Mouse (Mus musculus) brain, adult 2 months (tissue): ENCODE measurements around the gene Elovl7.

ENCODE experiments used
- DNase-seq: peaks from one replicate; pipeline ENCODE4 v3.0.0; 2011; ENCODE audit warnings: low read depth, low spot score

The Elovl7 gene

DNA sequence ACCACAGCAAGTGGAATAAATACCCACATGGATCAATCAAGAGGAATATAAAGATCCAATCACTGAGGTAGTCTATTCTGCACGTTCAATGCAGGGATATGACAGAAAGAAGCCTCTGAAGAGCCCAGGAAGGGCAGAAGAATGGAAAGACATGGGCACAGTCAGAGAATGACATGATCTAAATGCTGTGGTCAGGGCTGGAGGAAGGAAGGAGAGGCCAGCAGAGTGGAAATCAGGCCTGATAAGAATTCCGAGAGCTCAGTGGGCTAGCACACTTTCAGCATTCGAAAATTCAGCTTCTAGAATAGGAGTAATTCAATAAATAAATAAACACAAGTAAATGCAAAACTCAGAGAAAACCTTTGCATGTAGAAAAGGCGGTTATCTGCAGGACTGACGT lies 27.5 kb downstream of the Elovl7 start:
- DNase-seq, result no peak

DNA sequence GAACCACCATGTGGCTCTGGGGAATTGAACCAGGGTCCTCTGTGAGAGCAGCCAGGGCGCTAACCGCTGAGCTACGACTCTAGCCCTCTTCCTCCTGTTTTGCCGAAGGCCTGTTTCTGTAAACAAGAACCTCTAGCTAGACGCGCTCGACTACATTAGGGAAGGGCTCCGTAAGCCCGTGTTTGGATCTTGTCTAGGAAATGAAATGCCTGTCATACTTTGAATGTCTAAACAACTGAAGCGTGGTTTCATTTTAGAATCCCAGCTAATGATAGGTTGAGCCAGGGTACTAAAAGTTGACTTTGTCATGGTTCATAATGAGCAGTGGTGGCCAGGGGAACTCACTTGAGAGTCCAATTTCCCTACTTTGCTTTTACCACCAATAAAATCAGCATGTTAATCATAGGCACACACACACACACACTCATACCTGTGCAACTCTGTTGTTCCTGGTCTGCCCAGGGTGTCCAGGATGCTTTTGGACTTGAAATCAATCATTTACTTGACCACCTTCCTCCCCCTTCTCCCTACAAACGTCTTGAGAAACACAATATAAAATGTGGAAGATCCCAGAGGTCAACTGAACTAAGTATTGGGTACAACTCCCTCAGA lies 31.0 kb downstream of the Elovl7 start:
- no peak for DNase-seq

DNA sequence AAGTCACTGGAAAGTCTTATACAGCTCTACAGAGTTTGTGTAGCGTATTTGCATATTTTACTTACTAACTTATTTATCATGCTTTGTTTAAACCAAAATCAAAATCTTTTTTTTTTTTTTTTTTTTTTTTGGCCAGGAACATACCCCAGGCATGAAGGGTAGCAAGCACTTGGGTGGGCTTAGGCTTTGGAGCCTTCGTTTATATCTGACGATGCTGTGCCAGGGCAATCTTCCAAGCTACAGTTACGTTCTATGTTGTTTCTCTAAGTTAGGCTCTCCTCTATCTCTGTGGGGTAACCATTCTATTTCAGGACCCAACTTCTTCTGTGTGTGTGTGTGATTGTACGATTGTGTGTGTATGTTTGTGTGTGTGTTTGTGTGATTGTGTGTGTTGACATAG lies 36.9 kb downstream of the Elovl7 start:
- no peak for DNase-seq

DNA sequence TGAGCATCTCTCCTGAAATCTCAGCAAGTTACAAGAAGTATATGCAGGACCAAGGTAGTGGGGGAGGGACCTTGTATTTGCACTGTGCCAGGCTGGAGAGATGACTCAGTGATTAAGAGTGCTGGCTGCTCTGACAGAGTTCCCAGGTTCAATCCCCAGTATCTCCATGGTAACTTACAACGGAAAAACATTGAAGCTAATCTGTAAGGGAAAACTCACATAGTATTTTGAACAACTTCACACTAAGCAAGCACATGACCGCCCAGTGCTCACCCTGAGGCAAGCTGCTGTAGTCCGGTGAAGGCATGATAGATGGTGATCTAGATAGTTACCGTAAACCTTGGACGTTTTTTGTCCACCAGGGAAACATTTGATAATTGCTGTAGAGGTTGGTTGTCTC lies 39.8 kb downstream of the Elovl7 start:
- DNase-seq, result no peak

DNA sequence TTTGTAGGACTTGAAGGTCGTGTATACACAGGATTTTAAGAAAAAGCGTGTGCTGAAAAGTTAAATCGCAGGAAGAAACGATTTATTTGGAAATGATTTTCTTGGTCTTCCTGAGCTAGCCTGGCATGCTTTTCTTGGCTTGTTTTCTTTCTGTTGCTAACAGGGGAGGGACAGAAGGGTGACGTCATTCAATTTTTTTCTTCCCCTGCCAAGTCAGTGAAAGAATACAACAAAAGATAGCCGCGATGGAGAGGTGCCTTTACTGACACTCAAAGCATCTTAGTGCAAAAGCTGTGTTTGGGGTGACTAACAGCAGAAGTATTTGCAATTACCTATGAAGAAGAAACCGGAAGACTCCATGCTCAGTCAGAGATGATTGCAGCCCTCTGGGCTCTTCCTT lies 48.8 kb downstream of the Elovl7 start:
- DNase-seq, result peak; percentile 39

DNA sequence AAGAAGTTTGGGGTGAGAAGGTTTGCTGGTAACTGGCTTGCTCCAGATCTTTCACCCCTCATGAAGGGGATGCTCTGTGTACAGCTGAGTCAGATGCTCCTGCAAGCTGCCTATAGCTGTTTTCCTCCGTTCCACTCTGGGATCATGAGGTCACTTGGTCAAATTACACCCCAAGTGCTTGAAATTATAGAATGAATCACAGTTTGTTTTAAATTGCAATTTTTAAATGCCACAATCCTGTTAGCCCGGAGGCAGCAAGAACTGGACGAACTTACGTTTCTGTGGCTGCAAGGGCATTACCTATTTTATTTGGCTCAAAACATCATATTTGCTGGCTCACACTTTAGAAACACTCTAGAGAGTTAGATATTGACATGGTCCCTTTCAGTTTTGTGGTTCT lies 51.2 kb downstream of the Elovl7 start:
- DNase-seq, result no peak

DNA sequence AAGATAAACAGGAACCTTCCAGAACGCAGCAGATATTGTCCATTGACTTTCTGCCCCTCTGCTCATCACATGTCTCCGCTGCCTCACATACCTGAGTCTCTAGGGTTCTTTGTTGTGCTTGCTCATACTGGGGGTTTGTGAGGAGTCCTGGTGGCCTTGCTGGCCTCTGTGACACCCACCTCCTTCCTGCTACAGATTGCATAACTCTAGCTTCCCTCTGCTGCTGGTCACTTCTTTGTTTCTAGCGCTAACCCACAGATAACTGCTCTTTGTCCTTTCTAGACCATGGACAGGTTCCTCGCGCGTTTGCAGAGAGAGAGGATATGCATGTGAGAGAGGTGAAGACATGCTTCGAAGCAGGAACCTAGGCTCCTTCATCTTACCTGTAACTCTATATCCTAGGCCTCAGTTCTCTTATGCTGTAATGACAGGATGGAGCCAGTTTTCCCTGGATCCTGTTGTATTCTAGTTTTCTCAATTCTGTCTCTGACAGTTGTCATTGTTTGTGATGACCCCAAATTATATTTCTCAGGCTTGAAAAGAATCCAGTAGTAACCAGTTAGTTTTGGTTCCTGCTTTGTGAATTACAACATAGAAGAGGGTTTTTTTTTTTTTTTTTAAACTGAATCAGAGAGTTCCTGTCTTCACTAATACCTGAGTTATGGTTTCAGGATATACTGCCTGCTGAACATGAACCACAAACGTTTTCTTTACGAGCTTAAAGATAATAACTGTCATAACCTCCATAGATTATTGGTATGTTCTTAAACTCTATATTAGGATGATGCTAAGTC lies 53.8 kb downstream of the Elovl7 start:
- DNase-seq, result no peak

DNA sequence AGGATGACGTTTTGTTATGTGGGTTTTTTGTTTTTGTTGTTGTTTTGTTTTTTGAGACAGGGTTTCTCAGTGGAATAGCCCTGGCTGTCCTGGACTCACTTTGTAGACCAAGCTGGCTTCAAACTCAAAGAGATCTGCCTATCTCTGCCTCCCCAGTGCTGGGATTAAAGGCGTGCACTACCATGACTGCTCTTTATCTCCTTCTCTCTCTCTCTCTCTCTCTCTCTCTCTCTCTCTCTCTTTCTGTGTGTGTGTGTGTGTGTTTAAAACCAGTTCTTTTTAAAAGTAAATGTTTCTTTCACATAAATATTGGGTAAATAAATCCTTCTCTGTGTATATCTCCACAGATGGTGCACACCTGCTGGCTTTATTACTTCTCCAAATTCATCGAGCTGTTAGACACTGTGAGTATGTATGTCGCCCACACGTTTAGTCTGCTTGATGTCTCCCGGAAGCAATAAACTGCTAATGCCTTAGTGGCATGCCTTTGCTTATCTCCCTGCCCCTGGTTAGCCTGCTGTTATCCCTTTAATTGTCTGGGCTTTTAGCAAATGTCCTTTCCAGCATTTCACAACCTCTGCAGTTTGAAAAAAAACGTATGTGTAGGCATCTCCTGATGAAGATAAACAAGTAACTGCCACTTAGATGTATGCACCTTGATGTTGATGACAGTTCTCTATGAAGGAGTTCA lies 57.4 kb downstream of the Elovl7 start:
- DNase-seq, result peak; percentile 10

DNA sequence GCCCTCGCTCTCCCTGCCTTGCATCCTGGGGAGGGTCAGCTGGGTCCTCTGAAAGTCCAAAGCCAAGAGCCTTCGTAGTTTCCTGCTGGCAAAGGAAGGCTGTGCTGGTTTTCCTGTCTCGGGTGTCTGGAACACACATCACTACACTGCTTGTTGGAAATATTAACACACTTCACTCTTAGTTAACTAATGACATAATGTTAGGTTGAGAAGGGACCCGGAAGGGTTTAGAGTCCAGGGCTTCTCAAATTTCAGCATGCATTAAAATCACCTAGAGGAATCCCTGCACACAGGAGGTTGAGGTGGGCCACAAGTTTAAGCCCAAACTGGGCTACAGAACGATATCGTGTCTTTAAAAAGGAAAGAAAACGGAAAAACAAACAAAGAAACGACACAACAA lies 58.1 kb downstream of the Elovl7 start:
- no peak for DNase-seq

DNA sequence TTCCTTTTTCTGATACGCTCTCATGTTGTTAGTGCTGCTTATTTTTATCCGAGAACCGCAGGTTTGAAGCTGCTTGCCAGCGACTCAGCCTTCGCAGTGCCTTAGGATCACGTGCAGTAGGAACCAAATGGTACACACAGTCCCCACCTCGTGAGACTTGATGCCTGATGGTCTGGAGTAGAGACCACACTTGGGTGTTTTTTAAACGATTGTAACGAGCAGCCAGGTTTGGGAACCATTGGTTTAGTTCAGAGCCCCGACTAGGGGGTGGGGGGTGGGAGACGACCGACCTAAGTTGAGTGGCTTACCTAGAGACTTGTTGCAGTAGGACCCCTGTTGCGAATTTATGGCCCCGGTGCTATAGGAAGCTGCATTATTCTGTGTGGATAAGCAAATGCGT lies 58.8 kb downstream of the Elovl7 start:
- DNase-seq, result no peak

DNA sequence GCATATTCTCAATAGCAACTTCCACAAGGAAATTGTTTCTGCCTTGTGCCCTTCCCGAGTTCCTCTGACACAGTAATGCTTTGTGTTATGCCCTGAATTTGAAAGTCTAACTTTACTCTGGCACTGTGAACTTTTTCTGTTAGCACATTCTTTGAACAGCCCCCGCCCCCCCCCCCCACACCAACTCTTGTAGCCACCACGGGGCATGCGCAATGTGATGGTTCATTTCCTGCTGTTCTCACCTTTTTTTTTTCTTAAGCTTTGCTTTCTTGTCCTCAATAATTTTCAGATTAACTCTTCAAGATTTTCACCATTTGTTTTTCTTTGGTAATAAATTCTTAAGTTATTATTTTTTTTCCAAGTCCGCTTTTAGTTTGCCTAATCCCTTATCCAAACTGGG lies 59.3 kb downstream of the Elovl7 start:
- no peak for DNase-seq

DNA sequence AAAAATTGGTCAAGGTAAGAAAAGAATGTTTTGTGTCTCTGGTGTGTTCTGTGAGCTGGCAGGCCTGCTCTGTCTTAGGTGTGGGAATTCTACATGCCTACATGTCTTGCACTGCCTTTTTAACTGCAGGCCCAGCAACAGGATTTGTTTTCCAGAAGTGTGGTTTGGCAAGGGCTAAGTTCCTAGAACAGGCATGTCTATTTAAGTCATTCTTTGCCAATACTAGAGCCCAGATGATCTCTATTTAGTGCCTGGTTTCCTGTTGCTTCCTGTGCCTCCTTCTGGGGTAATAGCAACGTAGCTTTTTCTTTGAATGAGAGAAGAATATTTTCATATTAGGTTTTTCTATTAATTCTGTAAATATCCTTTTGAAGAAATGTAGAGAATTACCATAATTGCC lies 62.4 kb downstream of the Elovl7 start:
- no peak for DNase-seq

DNA sequence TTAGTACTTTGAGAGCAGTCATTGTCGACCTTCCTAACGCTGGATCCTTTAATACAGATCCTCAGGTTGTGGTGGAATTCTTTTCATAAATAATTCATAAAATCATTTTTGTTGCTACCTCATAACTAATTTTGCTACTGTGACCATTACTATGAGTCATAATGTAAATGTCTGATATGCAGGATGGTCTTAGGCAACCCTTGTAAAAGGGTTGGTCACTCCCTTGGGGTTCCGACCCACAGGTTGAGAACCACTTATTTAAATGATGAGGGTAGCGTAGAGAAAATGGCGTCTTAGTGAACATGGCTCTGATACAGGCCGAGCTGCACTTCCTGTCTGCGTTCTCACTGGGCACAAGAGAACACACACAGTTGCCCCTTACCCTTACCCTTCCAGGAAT lies 63.1 kb downstream of the Elovl7 start:
- no peak for DNase-seq

DNA sequence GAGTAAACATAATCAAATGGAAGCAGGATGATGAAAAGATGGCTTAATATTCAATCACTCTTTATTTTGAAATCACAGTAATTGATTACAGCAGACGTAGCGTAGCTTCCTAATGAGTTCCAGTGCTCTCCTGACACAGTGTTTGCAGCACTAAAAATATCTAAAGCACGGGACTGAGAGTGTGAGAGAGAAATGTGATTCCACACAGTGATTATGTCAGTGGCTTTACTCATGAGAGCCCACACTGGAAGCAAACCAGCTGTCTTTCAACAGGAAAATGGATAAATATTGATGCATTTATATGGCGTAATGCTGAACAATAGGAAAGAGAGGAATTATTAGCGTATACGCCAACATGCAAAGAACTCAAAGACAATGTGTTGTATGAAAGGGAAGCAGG lies 64.4 kb downstream of the Elovl7 start:
- DNase-seq, result peak; percentile 39

DNA sequence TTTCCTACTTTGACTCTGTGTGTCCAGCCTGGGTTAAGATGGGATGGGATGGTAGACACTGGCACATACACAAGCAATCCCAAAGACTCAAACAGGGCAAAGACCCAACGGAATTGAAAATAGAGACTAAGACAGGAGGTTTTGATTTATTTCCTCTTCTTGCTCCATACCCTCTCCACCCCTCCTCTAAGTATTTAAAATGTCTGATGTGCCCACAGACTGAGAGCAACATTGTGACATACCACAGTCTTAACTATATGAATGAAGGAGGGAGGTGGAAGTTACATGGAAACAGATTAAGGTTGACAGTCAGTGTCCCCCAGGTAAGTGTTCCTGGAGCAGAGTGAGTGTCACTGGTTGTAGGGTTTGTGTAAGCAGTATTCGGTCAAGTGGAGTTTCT lies 70.1 kb downstream of the Elovl7 start:
- DNase-seq, result no peak

DNA sequence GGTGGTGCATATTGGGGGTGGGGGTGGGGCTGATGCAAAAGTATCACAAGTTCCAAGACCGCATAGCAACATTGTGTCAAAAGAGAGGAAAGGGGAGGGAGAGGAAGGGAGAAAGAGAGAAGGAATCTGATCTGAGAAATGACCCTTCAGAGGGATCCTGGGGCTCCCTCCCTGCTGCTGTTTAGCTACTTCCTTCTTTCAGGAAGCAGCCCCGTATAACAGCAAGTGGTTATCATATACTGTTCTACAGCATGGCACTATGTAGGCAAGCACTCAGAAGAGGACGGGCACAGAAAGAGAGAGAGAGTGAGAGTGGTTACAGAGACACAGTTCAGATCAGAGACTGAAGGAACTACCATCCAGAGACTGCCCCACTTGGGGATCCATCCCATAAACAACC lies 73.7 kb downstream of the Elovl7 start:
- DNase-seq, result no peak

DNA sequence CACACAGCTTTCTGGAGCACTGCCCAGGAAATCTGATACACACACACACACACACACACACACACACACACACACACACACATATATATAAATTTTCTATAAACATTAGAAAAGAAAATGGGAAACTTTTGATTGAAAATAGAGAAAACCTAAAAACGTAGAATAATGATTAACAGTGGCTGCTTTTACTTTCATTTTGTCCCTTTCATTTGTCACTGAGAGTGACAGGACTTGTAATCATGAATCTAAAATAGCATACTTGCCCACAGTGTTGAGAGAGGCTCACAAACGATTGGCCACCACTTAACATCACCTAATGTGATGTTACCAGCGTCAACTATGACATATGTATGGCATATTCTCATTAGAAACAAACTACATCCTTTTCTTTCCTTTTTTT lies 75.2 kb downstream of the Elovl7 start:
- no peak for DNase-seq

DNA sequence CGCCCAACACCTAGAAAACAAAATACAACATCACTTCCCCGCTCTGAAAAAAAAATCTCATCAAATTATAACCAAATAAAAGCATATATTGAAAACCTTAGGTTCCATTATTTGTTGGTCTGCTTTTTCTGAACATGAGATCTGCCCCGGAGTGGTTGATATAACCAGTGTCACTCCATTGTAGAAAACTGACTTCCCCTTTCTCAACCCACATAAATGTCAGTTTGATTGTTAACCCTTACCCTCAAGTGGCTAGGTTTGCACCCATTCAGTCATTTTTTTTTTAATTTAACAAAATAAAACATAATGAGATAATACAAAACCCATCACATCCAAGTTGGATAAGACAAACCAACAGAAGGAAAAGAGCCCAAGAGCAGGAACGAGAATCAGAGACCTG lies 76.1 kb downstream of the Elovl7 start:
- DNase-seq, result no peak

DNA sequence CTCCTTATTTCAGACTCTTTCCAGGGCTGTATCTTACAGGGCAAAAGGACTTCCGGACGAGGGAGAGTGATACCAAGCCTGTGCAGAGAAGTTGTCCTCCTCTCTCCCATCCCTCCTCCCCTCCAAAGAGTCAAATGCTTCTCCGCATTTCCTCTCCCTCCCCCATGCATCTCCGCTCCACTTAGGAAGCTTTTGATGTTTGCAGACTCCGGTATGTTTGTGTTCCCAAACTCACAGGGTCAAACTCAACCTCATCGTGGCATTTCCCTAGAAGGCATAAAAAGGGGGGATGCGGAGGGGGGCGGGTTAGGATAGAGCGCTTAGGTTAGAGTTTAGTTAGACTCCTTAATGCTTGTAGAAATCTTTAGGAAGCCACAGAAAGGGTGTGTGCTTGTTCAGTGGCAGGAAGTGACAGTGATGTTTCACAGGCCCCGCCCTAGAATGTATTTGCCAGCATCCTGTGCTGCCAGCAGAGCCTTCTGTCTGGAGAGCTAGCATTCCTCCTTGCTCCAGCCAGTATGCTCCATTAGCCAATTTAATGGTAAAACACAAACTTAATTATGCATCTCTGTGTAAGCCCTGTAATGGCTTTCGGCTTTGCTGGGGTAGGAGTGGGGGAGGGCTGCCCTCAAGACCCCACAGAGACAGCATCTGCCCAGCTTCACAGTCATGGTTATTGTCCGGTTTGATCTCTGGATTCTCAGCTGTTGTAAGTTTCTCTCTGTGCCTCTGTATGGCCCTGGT lies 83.3 kb downstream of the Elovl7 start:
- peak; percentile 61 for DNase-seq

DNA sequence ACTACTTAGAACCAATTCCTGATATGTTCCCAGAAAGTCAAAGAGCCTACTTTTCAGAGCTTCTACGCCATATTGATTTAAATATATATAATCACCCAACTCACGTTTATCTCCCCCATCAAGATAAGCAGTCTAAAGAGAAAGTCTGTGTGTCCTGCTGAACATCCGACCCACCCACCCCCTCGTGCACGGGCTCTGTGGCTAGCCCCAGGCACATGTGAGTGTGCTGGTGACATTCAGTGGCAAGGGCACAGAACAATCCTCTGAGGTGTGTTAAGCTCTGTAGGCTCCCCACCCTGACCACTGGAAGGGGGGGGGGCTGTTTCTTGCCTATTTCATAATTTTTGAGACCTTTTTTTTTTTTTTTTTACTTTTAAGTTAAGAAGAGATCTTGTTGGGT lies 84.0 kb downstream of the Elovl7 start:
- no peak for DNase-seq

DNA sequence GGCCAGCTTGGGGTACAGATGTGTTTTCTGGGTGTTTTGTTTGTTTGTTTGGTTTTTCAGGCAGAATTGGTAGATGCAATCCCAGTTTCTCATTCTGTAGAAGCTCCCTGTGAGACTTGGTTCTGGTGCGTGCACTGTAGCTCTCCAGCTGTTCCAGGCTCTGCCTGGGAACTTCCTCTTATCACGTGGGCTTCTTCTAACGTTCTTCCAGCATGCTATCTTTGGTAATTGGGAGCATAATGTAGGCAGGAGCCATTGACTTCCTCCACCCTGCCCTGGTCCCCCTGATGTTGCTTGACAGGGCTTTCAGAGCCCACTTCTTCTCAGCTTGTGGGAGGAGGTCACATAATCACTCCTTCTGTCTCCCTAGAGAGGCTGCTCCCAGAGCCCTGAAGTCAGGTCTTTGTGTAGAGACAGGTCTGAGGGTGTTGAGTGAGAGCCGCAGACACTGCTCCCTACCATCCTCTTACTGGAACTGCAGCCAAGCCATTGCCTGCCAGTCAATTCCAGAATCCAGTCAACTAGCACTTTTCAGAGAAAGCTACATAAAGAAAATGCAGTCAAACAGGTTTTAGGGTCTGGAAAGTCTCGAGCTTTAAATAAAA lies 86.2 kb downstream of the Elovl7 start:
- peak; percentile 62 for DNase-seq

DNA sequence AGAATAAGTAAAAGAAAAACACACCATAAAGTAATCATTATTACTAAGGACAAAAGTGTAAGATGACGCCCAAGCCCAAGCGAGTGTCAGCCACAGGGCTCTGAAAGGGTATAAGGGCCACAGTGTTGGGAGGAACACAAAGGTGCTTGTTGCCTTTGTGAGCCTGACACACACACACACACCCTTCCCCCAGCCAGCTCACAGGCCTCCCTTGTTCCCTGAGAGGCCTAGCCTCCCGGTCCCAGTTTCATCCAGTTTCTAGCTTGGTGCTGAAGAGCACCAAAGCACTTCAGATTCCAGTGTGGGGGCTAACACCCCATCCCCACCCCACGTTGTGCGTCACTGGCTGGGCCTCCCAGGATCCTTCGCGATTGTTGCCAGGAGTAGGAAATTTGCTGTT lies 87.2 kb downstream of the Elovl7 start:
- DNase-seq, result peak; percentile 94
